ENCODE assay signal across 10 mouse cellular contexts in the genomic region with DNA sequence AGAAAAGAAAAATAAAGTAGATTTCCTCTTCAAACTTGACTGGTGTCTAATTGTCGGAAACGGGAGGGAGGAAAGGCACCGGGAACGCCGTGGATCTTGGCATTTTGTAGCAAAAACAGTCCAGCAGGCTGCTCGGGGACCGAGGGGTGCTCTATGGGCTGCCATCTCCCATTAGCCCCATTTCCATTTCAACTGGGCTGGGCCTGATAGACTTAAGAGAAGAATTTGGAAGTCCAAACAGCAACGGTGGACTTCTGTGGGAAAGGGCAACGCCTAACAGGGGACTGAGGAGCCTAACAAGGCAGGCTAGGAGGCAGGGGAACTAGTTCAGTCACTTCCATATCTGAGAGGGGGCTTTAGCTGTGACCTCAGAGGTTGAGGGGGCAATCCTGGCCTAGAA. TPM values are rescaled to one million over a fixed set of nuclear protein-coding genes. Genes with fewer than 3 reads are reported as not detected.
DNase-seq lines count a peak whose midpoint lies in the region; ATAC-seq and TF ChIP-seq lines count a peak whose summit lies in the region.
"Had no signal": no experiment of that assay in that cellular context is flagged by ENCODE, and none has a peak within 500 bp of the region (broad histone marks: within the 10 kb centered on the region; RNA-seq: fewer than 3 reads in every experiment).

No protein-coding gene starts in this region.

- H3K27me3 ChIP-seq in heart, embryonic 13.5 days (replicated peaks): peaks cover 89% of the 10 kb centered on the region
- H3K27me3 ChIP-seq in E14TG2a.4 (ENCODE audit: insufficient read depth, low read length): peaks cover 73% of the 10 kb centered on the region
- peaks cover 63% of the 10 kb centered on the region for H3K27me3 ChIP-seq in forebrain, embryonic 15.5 days
- peaks cover 73% of the 10 kb centered on the region for H3K27me3 ChIP-seq in liver, embryonic 16.5 days (ENCODE audit: control insufficient read depth, insufficient read depth, low read depth, low read length)

- no peaks in the 10 kb centered on the region for H3K9me3 ChIP-seq in heart, embryonic 13.5 days
- H3K9me3 ChIP-seq in E14TG2a.4 (ENCODE audit: low read length): no peaks in the 10 kb centered on the region
- no peaks in the 10 kb centered on the region for H3K9me3 ChIP-seq in forebrain, embryonic 15.5 days
- no peaks in the 10 kb centered on the region for H3K9me3 ChIP-seq in liver, embryonic 16.5 days (replicated peaks; ENCODE audit: control insufficient read depth, low read length)

- TF ChIP-seq CTCF in E14TG2a.4 (conservative IDR thresholded peaks at IDR 0.05; ENCODE audit: low read length): no peak

- H3K4me1 ChIP-seq in heart, embryonic 13.5 days: peaks cover 36% of the 10 kb centered on the region
- peaks cover 45% of the 10 kb centered on the region for H3K4me1 ChIP-seq in E14TG2a.4 (replicated peaks; ENCODE audit: low read depth, low read length)
- peaks cover 29% of the 10 kb centered on the region for H3K4me1 ChIP-seq in forebrain, embryonic 15.5 days
- H3K4me1 ChIP-seq in liver, embryonic 16.5 days (ENCODE audit: control insufficient read depth, low read depth, low read length): peaks cover 6% of the 10 kb centered on the region

- WGBS in heart, embryonic 13.5 days: 6% methylated on average over 9 of the region's 9 CpGs
- WGBS in forebrain, embryonic 15.5 days: 5% methylated on average over 9 of the region's 9 CpGs
- 5% methylated on average over 9 of the region's 9 CpGs for WGBS in liver, embryonic 16.5 days (ENCODE audit: insufficient replicate concordance)

- no peak for DNase-seq in heart, postnatal 10 days
- DNase-seq in layer of hippocampus, postnatal 10 days (ENCODE audit: low spot score in 2 of 2): no peak
- no peak for DNase-seq in adrenal gland, postnatal 14 days
- no peak for DNase-seq in left cerebral cortex, adult 9 months (ENCODE audit: low spot score in 2 of 2)

- H3K36me3 ChIP-seq in heart, embryonic 13.5 days: no peaks in the 10 kb centered on the region
- no peaks in the 10 kb centered on the region for H3K36me3 ChIP-seq in E14TG2a.4 (ENCODE audit: insufficient read depth, low read length)
- H3K36me3 ChIP-seq in forebrain, embryonic 15.5 days: no peaks in the 10 kb centered on the region
- H3K36me3 ChIP-seq in liver, embryonic 16.5 days (ENCODE audit: control insufficient read depth, insufficient read depth): no peaks in the 10 kb centered on the region

- peak overlapping the region; percentile 70 for H3K9ac ChIP-seq in heart, embryonic 13.5 days
- no peak overlapping the region for H3K9ac ChIP-seq in forebrain, embryonic 15.5 days (replicated peaks)
- H3K9ac ChIP-seq in liver, embryonic 16.5 days (ENCODE audit: low read depth, low read length): no peak overlapping the region

- intact Hi-C loops in heart, postnatal 10 days (cut with DNase I): no loop called here

- no peak overlapping the region for H3K27ac ChIP-seq in heart, embryonic 13.5 days (replicated peaks)
- H3K27ac ChIP-seq in forebrain, embryonic 15.5 days (replicated peaks): no peak overlapping the region
- no peak overlapping the region for H3K27ac ChIP-seq in liver, embryonic 16.5 days (ENCODE audit: low read length)

- no peak for ATAC-seq in heart, embryonic 13.5 days (ENCODE audit: extremely low read depth, insufficient number of reproducible peaks, low FRiP score, low TSS enrichment)
- no peak for ATAC-seq in forebrain, embryonic 15.5 days (replicated peaks)
- ATAC-seq in liver, embryonic 16.5 days (ENCODE audit: low read depth): no peak

- H3K4me2 ChIP-seq in heart, embryonic 13.5 days: peak overlapping the region; percentile 74
- H3K4me2 ChIP-seq in forebrain, embryonic 15.5 days (replicated peaks): peak overlapping the region; percentile 44
- peak overlapping the region; percentile 42; the same call in 1 of the 2 replicates for H3K4me2 ChIP-seq in liver, embryonic 16.5 days (ENCODE audit: low read depth, low read length)

- peak overlapping the region; percentile 50 for H3K4me3 ChIP-seq in heart, embryonic 13.5 days
- peak overlapping the region; percentile 75 for H3K4me3 ChIP-seq in E14TG2a.4 (replicated peaks; ENCODE audit: low read length)
- peak overlapping the region; percentile 27 for H3K4me3 ChIP-seq in forebrain, embryonic 15.5 days
- H3K4me3 ChIP-seq in liver, embryonic 16.5 days (ENCODE audit: low read depth, low read length): no peak overlapping the region

RNA-seq across cellular contexts. Expression of gene Oxt, which starts 1.0 kb away (rescaled TPM):
- polyA plus RNA-seq in heart, embryonic 13.5 days (2015; fragmentation: Nextera tagmentation; extraction: Ambion mirVana): not detected in 2 replicates
- total RNA-seq in heart, postnatal 10 days (2021): under 1 TPM in 1 of 2 experiments, not detected in 1; 0.62 TPM
- 1.4 and 2.6 TPM in 2 replicates for polyA plus RNA-seq in forebrain, embryonic 15.5 days (2015; fragmentation: Nextera tagmentation; extraction: Ambion mirVana)
- polyA plus RNA-seq in liver, embryonic 16.5 days (2015; fragmentation: Nextera tagmentation; extraction: Ambion mirVana): not detected in 2 replicates
- not detected for total RNA-seq in layer of hippocampus, postnatal 10 days (2021)
- total RNA-seq in adrenal gland, postnatal 14 days (2021): not detected in 2 replicates
- total RNA-seq: gastrocnemius, postnatal 14 days; layer of hippocampus, postnatal 25 days had no signal

RNA-seq across cellular contexts. Expression of gene Avp, which starts 5.3 kb away (rescaled TPM):
- not detected in 2 replicates for polyA plus RNA-seq in heart, embryonic 13.5 days (2015; fragmentation: Nextera tagmentation; extraction: Ambion mirVana)
- total RNA-seq in heart, postnatal 10 days (2021): 1 to 10 TPM in 1 of 2 experiments, under 1 TPM in 1; 0.60 to 1.1 TPM
- 5.4 and 49.3 TPM in 2 replicates for polyA plus RNA-seq in forebrain, embryonic 15.5 days (2015; fragmentation: Nextera tagmentation; extraction: Ambion mirVana)
- not detected in 2 replicates for polyA plus RNA-seq in liver, embryonic 16.5 days (2015; fragmentation: Nextera tagmentation; extraction: Ambion mirVana)
- not detected for total RNA-seq in layer of hippocampus, postnatal 10 days (2021)
- total RNA-seq in adrenal gland, postnatal 14 days (2021): not detected in 2 replicates
- total RNA-seq: gastrocnemius, postnatal 14 days had no signal

RNA-seq across cellular contexts. Expression of gene Mrps26, which starts 13.5 kb away (rescaled TPM):
- 71.8 and 72.3 TPM in 2 replicates for polyA plus RNA-seq in heart, embryonic 13.5 days (2015; fragmentation: Nextera tagmentation; extraction: Ambion mirVana)
- 10 to 100 TPM; 76.2 to 77.8 TPM for total RNA-seq in heart, postnatal 10 days (2021)
- polyA plus RNA-seq in forebrain, embryonic 15.5 days (2015; fragmentation: Nextera tagmentation; extraction: Ambion mirVana): 77.8 and 82.3 TPM in 2 replicates
- 30.9 and 34.3 TPM in 2 replicates for polyA plus RNA-seq in liver, embryonic 16.5 days (2015; fragmentation: Nextera tagmentation; extraction: Ambion mirVana)
- total RNA-seq in layer of hippocampus, postnatal 10 days (2021): 10 to 100 TPM; 73.6 to 81.5 TPM
- total RNA-seq in adrenal gland, postnatal 14 days (2021): 54.5 and 63.2 TPM in 2 replicates

RNA-seq across cellular contexts. Expression of gene Fastkd5, which starts 52.8 kb away (rescaled TPM):
- 11.9 and 12.0 TPM in 2 replicates for polyA plus RNA-seq in heart, embryonic 13.5 days (2015; fragmentation: Nextera tagmentation; extraction: Ambion mirVana)
- 1 to 10 TPM; 8.8 to 9.5 TPM for total RNA-seq in heart, postnatal 10 days (2021)
- 14.1 and 15.4 TPM in 2 replicates for polyA plus RNA-seq in forebrain, embryonic 15.5 days (2015; fragmentation: Nextera tagmentation; extraction: Ambion mirVana)
- 7.9 and 8.8 TPM in 2 replicates for polyA plus RNA-seq in liver, embryonic 16.5 days (2015; fragmentation: Nextera tagmentation; extraction: Ambion mirVana)
- total RNA-seq in layer of hippocampus, postnatal 10 days (2021): 1 to 10 TPM; 8.1 to 8.7 TPM
- total RNA-seq in adrenal gland, postnatal 14 days (2021): 13.4 and 14.0 TPM in 2 replicates

RNA-seq across cellular contexts. Expression of gene Ubox5, which starts 52.8 kb away (rescaled TPM):
- 7.3 TPM in 2 replicates for polyA plus RNA-seq in heart, embryonic 13.5 days (2015; fragmentation: Nextera tagmentation; extraction: Ambion mirVana)
- total RNA-seq in heart, postnatal 10 days (2021): 1 to 10 TPM; 6.2 to 6.4 TPM
- 12.7 and 12.9 TPM in 2 replicates for polyA plus RNA-seq in forebrain, embryonic 15.5 days (2015; fragmentation: Nextera tagmentation; extraction: Ambion mirVana)
- 4.1 and 4.5 TPM in 2 replicates for polyA plus RNA-seq in liver, embryonic 16.5 days (2015; fragmentation: Nextera tagmentation; extraction: Ambion mirVana)
- 1 to 10 TPM; 7.4 to 8.2 TPM for total RNA-seq in layer of hippocampus, postnatal 10 days (2021)
- 5.1 and 5.6 TPM in 2 replicates for total RNA-seq in adrenal gland, postnatal 14 days (2021)
